Mouse (Mus musculus) forelimb bud, embryonic 11.5 days (tissue): ENCODE data around the gene Trp53tg5.

Source experiments
- DNase-seq: peaks from one replicate; pipeline ENCODE4 v3.0.0-alpha.2; 2012; ENCODE audit warnings: low read depth, low spot score

Gene Trp53tg5

DNA sequence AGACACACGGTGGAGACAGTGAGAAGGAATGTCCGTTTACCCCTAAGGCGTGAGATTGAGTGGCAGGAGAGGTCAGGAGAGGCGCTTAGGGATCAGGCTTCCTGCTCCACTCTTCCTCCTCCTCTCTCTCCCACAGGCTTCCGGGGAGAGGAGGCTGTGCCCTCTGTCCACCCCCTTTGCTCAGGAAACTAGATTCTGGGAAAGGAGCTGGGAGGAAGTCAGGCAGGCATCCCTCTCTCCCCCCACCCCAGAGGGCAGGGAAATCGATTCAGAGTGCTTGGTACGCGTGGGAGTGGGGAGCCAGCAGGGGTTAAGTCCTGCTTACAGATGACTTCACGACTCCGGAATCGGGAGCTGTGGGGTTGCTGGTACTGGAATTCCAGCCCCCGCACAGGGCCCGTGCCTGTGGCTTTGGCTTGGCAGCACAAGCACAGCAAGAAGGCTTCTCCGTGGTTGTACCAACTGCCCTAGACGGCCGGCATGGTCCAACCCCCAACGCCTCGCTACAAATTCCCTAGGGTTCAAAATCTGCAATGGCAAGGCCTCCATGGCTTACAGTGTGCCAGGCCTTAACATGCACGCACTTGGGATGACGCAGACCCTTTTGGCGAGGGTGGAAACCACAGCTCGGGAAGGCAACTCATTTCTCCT, 40.9 kb downstream of the Trp53tg5 start:
- DNase-seq: no peak

DNA sequence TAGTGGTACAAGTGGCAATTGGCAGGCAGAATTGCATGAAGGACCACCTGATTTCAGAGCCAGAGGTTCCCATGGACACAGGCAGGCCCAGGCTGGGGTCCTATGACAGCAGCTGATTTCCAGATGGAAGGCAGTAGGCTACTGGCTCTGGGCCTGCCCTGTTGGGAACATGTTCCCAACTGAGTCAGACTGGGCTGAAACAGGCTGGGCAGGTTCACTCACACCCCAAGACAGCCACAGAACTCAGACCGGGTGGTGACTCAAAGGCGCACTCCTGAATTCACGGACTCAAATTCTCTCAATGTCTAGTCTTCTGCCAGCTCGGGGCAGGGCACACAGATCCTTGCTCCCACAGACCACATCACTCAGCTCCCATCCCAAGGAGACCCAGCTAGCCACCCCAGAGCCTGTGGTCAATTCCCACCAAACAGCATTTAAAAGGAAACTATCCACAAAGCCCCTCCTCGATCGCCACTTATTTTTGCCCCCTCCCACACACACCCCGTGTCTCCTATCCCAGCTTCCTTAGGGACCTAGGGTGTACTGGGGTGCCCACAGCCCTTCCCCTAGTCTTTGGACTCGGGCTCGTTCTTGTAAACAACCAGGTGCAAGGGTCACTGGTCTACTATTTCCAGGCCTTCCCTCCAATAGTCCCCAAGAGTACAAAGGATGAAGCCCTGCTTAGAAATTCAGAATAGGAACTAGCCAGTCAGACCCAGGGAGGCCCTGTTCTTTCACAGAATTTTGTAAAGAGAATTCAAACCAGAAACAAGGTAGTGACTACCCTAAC, 41.7 kb downstream of the Trp53tg5 start:
- no peak for DNase-seq

GRCm38 (mm10) chr2:164430697-164431096, 42.8 kb downstream of the Trp53tg5 start:
- no peak for DNase-seq

DNA sequence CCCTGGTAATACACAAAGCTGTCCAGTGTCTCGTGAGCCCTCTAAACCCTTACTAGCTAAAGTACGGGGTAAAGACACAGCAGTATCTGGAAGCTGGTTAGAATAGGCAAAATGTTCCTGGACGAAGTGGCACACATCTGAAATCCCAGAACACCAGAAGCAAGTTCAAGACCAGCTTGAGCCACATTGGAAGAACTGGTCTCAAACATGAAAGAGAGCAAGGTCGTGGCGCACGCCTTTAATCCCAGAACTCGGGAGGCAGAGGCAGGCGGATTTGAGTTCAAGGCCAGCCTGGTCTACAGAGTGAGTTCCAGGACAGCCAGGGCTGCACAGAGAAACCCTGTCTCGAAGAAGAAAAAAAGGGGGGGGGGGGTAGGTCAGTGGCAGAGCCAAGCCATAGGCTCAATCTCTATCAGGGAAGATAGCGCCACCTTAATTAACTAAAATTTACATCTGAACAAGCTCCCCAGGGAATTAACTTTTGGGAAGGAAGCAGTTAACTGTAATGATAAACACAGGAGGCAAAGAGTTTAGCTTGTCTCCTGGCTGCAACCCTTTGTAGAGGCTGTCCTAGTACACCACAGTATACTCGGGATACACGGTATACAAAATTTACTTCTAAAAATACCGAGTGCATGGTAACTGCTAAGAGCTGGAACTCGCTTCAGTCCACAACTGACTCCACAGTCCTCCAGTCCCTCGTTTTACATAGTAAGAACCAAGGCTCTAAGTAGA, 43.5 kb downstream of the Trp53tg5 start:
- DNase-seq: no peak

DNA sequence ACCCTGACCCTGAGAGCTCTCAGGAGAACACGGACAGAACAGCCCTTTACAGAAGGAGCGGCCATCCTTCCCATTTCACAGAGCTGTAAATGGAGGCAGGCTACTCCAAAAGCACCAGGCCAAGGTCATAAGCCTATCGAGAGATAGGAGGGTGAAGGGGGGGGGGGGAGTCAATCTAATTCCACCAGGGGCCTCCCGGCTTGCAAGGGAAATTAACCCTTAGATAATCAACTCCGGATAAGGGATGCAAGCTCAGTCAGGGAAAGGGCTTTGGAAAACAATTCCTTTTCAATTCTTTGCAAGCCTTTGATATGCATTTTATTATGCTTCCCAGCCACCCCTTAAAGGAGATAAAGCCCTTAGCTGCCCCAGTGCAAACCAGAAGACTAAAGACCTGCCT, 45.1 kb downstream of the Trp53tg5 start:
- DNase-seq: no peak

DNA sequence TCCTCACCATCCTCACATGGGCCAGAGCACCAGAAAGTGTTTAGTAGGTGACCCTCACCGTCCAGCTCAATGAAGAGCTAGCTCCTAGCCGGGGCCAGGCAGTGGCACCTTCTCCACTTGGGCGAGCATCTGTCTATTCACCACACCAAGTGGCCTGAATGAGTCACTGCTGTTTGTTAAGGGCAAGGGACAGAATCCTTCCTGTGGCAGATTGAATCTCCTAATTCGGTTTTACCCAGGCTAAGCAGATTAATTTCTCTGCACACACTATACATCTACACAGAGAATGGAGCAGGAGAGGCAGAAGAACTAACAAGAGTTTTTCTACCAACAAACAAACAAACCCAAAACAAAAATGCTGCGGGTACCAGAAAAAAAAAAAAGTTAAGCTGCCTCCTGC, 46.6 kb downstream of the Trp53tg5 start:
- no peak for DNase-seq

- DNase-seq: no peak
Observed at GRCm38 (mm10) chr2:164426121-164426520, 47.4 kb downstream of the Trp53tg5 start.

DNA sequence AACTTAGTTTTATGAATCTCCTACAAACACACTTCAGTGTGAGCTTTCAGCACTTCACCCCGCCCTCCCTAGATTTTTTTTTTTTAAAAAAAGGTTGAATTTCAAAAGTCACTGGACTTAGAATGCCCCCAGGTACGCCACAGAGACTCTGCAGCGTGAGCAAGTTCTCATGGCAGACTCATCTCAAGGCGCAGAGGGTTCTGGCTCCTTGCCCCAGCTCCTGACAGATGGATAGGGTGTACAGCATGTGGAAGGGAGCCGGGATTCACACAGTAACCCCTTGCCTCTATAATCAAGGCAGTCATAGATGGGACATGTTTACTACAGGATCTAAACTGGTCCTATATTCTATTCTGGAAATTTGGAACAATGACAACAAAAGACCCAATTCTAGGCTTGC, 48.1 kb downstream of the Trp53tg5 start:
- DNase-seq: no peak

GRCm38 (mm10) chr2:164424406-164424805, 49.1 kb downstream of the Trp53tg5 start:
- DNase-seq: no peak

GRCm38 (mm10) chr2:164423464-164423863, 50.1 kb downstream of the Trp53tg5 start:
- no peak for DNase-seq

- DNase-seq: no peak
Observed at GRCm38 (mm10) chr2:164422675-164423393, 50.7 kb downstream of the Trp53tg5 start.

GRCm38 (mm10) chr2:164421979-164422378, 51.5 kb downstream of the Trp53tg5 start:
- no peak for DNase-seq

- no peak for DNase-seq
Observed at GRCm38 (mm10) chr2:164421306-164421705, 52.2 kb downstream of the Trp53tg5 start.
